Mouse (Mus musculus): ENCODE measurements around the gene Uchl1. TPM values are rescaled to one million over a fixed set of nuclear protein-coding genes. Genes with fewer than 3 reads are reported as not detected.

The Uchl1 gene
- total RNA-seq, 2 experiments from 2014 or later = 28.4 to 32.1 TPM

DNA sequence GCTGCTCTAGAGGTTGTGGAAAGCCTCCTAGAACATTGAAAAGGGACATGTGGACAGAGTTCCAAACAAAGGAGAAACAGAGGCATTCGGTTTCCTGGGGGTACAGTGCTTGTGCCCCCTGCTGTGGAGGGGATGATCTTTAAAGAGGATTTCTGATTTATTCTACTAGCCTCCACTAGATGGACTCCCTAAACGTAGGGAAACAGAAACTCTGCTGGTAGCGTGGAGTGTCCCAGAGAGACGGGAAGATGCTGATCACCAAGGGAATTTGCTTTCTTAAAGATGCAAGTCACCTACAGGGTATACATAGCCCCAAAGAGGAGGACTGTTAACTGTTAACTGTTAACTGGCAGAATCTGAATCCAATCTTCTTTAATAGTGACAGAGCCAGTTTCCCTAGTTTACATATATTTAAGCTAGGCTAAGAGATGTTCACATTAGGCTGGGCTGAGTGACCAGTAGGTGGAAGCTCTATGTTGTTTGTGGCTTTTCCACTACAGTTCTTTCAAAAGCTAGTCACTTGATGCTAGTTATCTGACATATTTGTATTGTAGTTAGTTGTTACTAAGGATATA, 34.6 kb downstream of the Uchl1 start:
- DNase-seq = no peak

DNA sequence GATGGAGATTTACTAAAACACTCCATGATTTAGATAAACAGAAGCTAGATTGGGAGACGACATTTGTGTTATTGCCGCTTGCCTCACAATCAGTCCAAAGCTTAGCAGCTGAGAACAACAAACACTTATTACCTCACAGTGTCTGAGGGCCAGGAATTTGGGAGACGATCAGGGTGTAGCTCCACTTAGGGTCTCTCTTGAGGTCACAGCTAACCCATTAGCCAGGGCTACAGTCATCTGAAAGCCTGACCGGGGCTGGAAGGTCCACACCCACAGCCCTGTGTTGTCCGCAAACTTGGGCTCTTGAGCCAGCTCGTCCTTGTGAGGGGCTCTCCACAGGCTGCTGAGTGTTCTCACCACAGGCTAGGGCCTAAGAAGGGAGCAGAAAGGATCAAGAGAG, 36.9 kb downstream of the Uchl1 start:
- DNase-seq = no peak

DNA sequence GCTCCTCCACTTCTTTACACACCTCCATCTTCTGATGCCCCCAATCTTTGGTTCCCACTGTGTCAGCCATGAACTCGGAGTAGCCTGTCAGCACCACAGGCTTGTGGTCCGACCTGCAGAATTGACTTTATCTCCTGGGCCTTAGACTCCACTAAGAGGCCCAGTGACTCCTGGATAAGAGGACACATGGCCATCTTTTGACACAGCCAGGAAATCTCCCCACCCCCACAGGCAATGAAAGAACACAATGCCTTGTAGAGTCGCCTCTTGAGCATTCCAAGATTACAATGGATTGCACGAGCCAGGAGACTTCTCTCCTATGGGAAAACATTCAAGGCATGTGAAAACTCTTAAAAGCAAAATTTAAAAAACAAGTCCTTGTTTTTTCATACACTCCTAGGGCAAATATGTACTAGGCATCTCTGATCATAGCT, 39.6 kb downstream of the Uchl1 start:
- DNase-seq = peak; percentile 43

DNA sequence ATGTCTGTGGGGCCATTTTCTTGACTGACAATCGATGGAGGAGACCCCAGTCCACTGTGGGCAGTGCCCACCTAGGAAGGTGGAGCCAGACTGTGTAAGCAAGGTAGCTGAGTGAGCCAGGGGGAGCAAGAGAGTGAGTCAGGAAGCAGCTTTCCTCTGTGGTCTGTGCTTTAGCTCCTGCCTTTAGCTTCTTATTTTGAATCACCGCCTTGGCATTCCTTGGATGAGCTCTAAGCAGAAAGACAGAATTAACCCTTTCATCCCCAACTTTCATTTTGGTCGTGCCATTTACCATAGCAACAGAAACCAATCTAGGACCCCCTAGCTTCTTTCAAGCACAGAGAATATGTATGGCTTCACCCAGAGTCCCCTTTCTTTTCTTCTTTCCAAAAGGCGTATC, 42.0 kb downstream of the Uchl1 start:
- DNase-seq = no peak

DNA sequence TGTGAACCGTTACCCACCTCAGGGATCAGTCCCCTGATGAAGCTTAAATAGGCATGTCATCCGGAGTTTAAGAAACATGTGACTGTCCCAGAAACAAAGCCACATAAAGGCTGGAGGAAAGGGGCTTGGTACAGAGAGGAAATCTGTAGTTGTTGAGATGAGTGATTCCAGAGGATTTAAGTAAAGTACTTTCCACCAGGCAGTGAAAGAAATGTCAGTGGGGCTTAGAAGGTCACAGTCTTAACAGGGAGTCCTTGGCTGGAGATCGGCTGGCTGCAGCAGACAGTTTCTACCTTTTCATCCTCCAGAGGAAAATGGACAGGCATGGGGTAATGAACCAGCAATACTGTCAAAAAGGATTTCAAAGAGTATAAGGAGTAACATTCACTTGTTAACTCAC, 42.5 kb downstream of the Uchl1 start:
- DNase-seq = no peak

DNA sequence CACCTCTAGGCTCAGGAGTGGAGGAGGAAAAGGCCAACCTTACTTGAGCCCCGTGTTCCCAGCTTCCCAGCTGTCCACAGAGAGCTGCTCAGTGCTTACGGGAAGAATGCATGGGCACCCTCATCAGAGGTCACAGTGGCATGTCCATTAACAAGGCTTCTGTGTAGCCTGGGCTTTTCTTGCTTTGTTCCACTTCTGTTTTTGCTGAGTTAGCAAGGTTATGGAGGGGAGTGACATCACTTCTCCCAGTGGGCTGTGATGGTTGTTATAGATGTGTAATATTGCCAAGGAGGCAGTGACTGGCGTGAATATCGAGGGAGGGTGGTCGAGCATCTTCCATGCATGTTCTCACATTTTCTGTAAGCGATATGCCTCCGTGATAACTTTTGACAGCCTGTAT, 43.0 kb downstream of the Uchl1 start:
- no peak for DNase-seq

DNA sequence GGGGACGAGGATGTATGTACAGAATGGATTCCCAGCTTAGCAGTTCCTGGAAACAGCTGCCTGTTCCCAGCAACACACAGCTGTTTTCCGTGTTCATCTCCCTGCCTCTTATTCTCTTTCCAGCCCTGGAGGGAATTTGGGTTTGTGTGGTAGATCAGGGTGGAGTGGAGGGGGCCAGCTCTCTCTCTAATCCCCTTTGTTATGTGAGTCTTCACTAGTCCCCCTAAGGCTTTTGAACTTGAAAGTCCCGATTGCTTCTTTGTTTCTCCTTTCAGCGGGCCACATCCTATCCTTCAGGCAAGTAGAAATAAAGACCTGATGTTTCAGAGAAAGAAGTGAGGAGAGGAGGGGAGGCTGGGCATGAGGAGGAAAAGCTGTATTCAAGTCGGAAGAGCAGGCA, 45.0 kb downstream of the Uchl1 start:
- no peak for DNase-seq

DNA sequence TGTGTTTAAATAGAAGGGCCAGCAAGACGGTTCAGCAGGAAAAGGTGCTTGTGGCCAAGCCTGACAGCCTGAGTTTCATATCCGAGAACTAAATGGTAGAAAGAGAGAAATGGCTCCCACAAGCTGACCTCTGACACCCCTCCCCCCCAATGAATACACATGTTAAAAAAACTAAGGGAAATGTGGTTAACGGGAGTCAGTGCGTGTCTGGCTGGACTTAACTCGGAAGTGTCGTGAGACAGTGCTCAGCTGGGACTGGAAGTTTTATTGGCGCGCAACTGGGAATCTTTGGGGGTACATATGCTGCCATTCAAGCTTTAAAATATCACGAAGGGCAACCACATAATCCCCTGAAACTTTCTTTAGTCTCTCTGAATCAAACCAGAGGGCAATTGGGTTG, 46.7 kb downstream of the Uchl1 start:
- no peak for DNase-seq

DNA sequence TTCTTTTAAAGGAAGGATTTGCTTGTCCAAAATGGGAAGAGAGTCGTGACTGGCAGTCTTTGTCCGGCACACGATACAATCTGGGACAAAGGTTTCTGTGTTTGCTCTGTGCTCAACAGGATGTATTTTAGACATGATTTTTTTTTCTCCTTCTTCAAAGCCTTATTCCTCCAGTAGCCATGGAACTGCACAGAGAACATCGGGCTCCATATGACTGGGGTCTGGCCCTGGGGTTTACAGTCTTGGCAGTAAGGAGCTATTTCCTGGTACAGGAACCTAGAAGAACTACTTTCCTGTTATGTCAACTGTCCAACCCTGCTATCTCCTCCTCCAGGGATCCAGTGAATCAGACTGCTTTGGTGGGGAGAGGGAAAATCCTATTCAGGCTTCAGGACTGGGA, 47.1 kb downstream of the Uchl1 start:
- DNase-seq = no peak

DNA sequence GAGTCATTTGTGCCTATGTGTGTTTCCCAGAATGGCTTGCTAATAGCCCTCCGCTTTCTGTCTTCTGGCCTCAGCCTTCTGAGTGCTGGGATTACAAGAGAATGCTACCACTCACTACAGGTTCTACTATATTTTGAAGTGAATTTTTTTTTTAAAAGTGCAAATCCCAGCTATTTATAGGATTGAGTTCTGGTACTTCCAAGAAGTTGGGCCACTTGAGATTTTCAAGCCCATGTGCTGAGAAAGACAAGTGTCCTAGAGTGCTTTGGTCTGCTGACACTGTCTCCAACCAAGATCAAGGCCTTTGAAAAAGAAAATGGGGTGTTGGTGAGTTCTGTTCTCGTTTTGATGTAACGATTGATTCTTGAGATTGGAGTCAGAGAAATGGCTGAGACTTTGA, 47.7 kb downstream of the Uchl1 start:
- no peak for DNase-seq

DNA sequence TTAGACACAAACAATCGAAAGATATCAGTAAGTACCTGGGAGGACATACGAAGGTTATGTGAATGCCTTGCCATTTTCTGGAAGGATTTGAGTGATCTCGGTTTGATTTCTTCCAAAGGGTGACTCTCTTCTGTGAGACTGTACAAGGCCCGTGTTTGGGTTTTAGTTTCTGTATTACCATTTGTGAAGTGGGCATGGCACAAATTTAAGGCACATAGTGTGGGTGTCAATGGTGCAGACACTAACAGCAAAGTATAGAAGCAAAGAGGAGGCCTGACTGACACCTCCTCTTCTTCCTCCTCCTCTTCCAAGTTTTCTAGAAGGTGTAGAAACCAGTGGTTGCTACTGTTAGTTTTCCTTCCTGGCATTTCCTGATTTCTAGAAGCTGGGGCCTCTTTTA, 53.4 kb downstream of the Uchl1 start:
- DNase-seq = no peak

DNA sequence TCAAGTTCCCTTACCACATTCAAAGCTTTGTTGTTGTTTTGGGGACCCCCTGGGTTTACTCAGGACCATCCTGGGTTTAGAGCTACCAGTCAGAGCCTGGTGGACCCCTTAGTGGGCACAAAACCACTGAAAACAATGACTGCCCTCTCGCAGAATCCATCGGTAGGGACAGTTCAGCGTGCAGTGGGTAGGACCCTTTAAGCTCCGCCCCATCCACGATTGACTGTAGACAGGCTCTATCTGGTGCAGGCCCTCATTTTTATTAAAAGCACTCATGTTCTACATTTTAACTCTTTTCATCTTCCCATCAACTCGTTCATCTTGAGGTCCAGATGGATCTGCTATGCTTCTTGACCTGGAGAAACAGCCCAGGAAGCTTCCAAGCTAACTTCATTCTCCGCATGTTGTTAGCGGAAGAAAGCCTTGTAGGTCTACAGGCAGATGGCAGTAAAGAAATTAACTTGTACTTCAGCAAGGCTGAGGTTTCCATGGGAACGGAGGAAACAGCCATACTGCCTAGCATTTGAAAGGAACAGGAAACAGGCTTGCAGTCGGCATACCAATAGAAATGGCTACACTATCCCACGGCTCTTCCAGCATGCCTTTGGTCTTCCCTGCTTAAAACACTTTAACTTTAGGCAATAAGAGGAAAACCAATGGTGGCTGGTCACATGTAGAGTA, 54.9 kb downstream of the Uchl1 start:
- peak; percentile 42 for DNase-seq

DNA sequence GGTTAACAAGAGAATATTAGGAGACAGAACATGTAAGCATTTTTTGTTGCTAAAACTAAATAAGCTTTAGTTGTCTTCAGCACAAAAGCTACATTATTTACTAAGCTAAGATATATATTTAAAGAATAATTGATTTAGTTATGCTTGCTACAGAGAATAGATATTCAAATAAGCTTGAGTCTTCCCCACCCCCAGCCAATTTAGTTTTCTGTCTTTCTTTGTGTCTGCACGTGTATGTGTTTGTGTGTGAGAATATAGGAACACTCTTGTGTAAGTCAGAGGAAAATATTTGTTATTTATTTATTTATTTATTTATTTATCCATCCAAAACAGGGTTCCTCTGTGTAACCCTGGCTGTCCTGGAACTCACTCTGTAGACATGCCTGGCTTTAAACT, 55.4 kb downstream of the Uchl1 start:
- no peak for DNase-seq

DNA sequence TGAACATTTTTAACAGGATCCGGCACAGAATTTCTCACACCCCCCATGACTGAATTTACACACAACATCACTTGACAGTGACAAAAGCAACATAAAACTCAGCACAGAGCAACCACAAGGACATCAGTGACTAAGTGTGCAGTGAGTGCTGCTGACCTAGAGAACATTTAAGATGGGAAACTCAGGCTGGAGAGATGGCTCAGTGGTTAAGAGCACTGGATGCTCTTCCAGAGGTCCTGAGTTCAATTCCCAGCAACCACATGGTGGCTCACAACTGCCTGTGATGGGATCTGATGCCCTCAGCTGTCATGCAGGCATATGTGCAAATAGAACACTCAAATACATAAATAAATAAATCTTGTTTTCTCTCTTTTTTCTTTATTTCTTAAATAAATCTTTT, 57.7 kb downstream of the Uchl1 start:
- no peak for DNase-seq

Other genes starting within 250 kb of the Uchl1 start
- 10 to 100 TPM; 60.9 to 66.7 TPM for gene Apbb2, start 57.3 kb upstream of the Uchl1 start, total RNA-seq (2021)
- 100 to 1,000 TPM; 102 TPM for gene Limch1, start 69.7 kb downstream of the Uchl1 start, total RNA-seq (2021)